Mouse (Mus musculus): ENCODE results near the gene Nudt1.

Nudt1 gene

GRCm38 (mm10) chr5:140384462-140384861, 63.0 kb downstream of the Nudt1 start:
- DNase-seq: no peak

GRCm38 (mm10) chr5:140387236-140387635, 65.8 kb downstream of the Nudt1 start:
- DNase-seq: no peak
